22 mouse cellular contexts compared by ENCODE assay signal in the genomic region with DNA sequence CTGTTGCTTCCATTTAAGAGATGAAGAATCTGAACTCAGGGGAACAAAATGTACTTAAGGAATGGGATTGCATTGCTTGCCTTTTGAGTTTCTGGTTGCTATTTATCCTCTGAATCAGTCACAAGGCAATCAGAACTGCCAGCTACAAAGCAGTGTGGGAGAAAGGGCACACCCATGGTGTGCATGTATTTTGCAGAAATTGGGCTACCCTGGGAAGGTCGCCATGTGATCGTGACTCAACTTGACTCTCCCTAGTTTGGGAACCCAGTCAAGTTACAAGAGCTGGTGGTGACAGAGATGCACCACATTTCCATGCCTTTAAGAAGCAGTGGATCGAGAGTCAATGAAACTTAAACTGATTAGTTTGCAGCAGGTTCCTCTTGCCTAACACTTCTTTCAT.
A peak's percentile ranks its signal among the peaks of the same experiment; 100 is the strongest.
DNase-seq lines count a peak whose midpoint lies in the region; ATAC-seq lines count a peak whose summit lies in the region.
"Had no signal": no experiment of that assay in that cellular context is flagged by ENCODE, and none has a peak within 500 bp of the region (broad histone marks: within the 10 kb centered on the region; RNA-seq: fewer than 3 reads in every experiment).

No protein-coding gene starts in this region.

- H3K4me1 ChIP-seq in heart, embryonic 11.5 days (ENCODE audit: control insufficient read depth, insufficient read depth, low read length) = no peaks in the 10 kb centered on the region
- no peaks in the 10 kb centered on the region for H3K4me1 ChIP-seq in midbrain, embryonic 15.5 days
- H3K4me1 ChIP-seq: forebrain, embryonic 12.5 days; midbrain, embryonic 13.5 days had no signal

- H3K9ac ChIP-seq in heart, embryonic 11.5 days (ENCODE audit: low read depth, low read length) = no peak overlapping the region
- H3K9ac ChIP-seq in midbrain, embryonic 15.5 days = no peak overlapping the region
- H3K9ac ChIP-seq: forebrain, embryonic 12.5 days; midbrain, embryonic 13.5 days; neural tube, embryonic 15.5 days had no signal

- 84% methylated on average over 3 of the region's 3 CpGs for WGBS in heart, embryonic 11.5 days (ENCODE audit: insufficient replicate concordance)
- WGBS in midbrain, embryonic 15.5 days = 75% methylated on average over 3 of the region's 3 CpGs

- H3K4me2 ChIP-seq in heart, embryonic 11.5 days = no peak overlapping the region
- no peak overlapping the region for H3K4me2 ChIP-seq in midbrain, embryonic 15.5 days
- H3K4me2 ChIP-seq: forebrain, embryonic 12.5 days; midbrain, embryonic 13.5 days; neural tube, embryonic 15.5 days had no signal

- H3K27me3 ChIP-seq in heart, embryonic 11.5 days (ENCODE audit: control insufficient read depth, insufficient read depth, low read length) = no peaks in the 10 kb centered on the region
- no peaks in the 10 kb centered on the region for H3K27me3 ChIP-seq in midbrain, embryonic 15.5 days (replicated peaks)
- H3K27me3 ChIP-seq: forebrain, embryonic 12.5 days; midbrain, embryonic 13.5 days; neural tube, embryonic 15.5 days had no signal

- H3K4me3 ChIP-seq in heart, embryonic 11.5 days (ENCODE audit: low read depth, low read length) = no peak overlapping the region
- H3K4me3 ChIP-seq in midbrain, embryonic 15.5 days = no peak overlapping the region
- H3K4me3 ChIP-seq: forebrain, embryonic 12.5 days; heart, adult 2 months; layer of hippocampus, adult 2 months; midbrain, embryonic 13.5 days; neural tube, embryonic 15.5 days had no signal

- DNase-seq in heart, adult 18-20 months = peak; percentile 9 to 20
- DNase-seq in urinary bladder, postnatal 36 days (ENCODE audit: low spot score in 2 of 2) = peak; percentile 13 to 42
- DNase-seq in urinary bladder, adult 2 months (ENCODE audit: low spot score) = no peak
- DNase-seq in fibroblast of lung, adult 2 months (ENCODE audit: low read depth) = peak; percentile 86
- DNase-seq in neural tube, embryonic 10.5 days (ENCODE audit: extremely low spot score, low spot score) = no peak
- DNase-seq: adrenal gland, postnatal 25 days; cerebellum, adult 18-20 months; cerebellum, postnatal 25 days; embryo, embryonic 11 days; heart, postnatal 10 days; kidney, adult 2 months; kidney, postnatal 10 days; right cerebral cortex, postnatal 14 days; thymus, postnatal 36 days had no signal

- no peaks in the 10 kb centered on the region for H3K36me3 ChIP-seq in heart, embryonic 11.5 days (ENCODE audit: control insufficient read depth, insufficient read depth, low read length)
- H3K36me3 ChIP-seq in midbrain, embryonic 15.5 days (replicated peaks) = no peaks in the 10 kb centered on the region
- H3K36me3 ChIP-seq: forebrain, embryonic 12.5 days; midbrain, embryonic 13.5 days; neural tube, embryonic 15.5 days had no signal

- H3K27ac ChIP-seq in heart, embryonic 11.5 days (ENCODE audit: low read depth, low read length) = no peak overlapping the region
- no peak overlapping the region for H3K27ac ChIP-seq in midbrain, embryonic 15.5 days
- H3K27ac ChIP-seq: forebrain, embryonic 12.5 days; heart, adult 2 months; layer of hippocampus, adult 2 months; midbrain, embryonic 13.5 days; neural tube, embryonic 15.5 days had no signal

- no peaks in the 10 kb centered on the region for H3K9me3 ChIP-seq in heart, embryonic 11.5 days (replicated peaks; ENCODE audit: control insufficient read depth, low read length)
- H3K9me3 ChIP-seq in midbrain, embryonic 15.5 days = no peaks in the 10 kb centered on the region
- H3K9me3 ChIP-seq: forebrain, embryonic 12.5 days; midbrain, embryonic 13.5 days; neural tube, embryonic 15.5 days had no signal

- no peak for ATAC-seq in heart, embryonic 11.5 days (replicated peaks; ENCODE audit: insufficient number of reproducible peaks, low FRiP score, low TSS enrichment)
- ATAC-seq in midbrain, embryonic 15.5 days (replicated peaks) = no peak
- ATAC-seq: activated CD4-positive, CD25-positive, alpha-beta regulatory T cell, adult 4 months; midbrain, embryonic 13.5 days had no signal

Comparison
In these comparisons a context has a peak if more than half of its experiments do, and no peak if none do; other contexts are left out.
1. DNase-seq: peak in heart, adult 18-20 months (2 of 2), urinary bladder, postnatal 36 days (2 of 2) and fibroblast of lung, adult 2 months (single experiment); none in urinary bladder, adult 2 months (single experiment) and neural tube, embryonic 10.5 days (single experiment).